Mouse (Mus musculus) ES-E14 (cell line): ENCODE results near the gene Nat8f6.

Source experiments
- HCFC1 ChIP-seq: IDR thresholded peaks from 2 replicates; pipeline ENCODE4 v1.6.1; 2012; ENCODE audit warnings: low read length, inconsistent platforms, borderline replicate concordance; ENCODE audit not compliant: insufficient read depth
- MAFK ChIP-seq: IDR thresholded peaks from 2 replicates; pipeline ENCODE4 v1.6.1; 2014; ENCODE audit warnings: mild to moderate bottlenecking, low read depth, low read length, inconsistent platforms; ENCODE audit not compliant: insufficient read depth
- ZNF384 ChIP-seq: IDR thresholded peaks from 2 replicates; pipeline ENCODE4 v1.6.1; 2012; ENCODE audit warnings: low read depth, low read length, inconsistent platforms

GRCm38 (mm10) chr6:85849240-85849639 lies 28.5 kb upstream of the Nat8f6 start:
- TF ChIP-seq ZNF384 = no peak
- no peak for TF ChIP-seq MAFK
- TF ChIP-seq HCFC1 = no peak
